Mouse (Mus musculus) layer of hippocampus, adult 8-10 months (tissue): ENCODE data around the gene Mad2l1bp. TPM values are rescaled to one million over a fixed set of nuclear protein-coding genes. Genes with fewer than 3 reads are reported as not detected.

ENCODE experiments used
- DNase-seq, 2 experiments: peaks; one replicate each; pipeline ENCODE4 v3.0.0; 2022; ENCODE audit warnings: low spot score in 2 of 2
- total RNA-seq, 4 experiments: library from RNA; stranded (reverse); gene quantifications; 2 replicates each; pipeline ENCODE4 v1.2.4; 2022

Mad2l1bp gene
- total RNA-seq, 4 experiments from 2014 or later, result 10.0 to 12.4 (median 10.3) TPM

DNA sequence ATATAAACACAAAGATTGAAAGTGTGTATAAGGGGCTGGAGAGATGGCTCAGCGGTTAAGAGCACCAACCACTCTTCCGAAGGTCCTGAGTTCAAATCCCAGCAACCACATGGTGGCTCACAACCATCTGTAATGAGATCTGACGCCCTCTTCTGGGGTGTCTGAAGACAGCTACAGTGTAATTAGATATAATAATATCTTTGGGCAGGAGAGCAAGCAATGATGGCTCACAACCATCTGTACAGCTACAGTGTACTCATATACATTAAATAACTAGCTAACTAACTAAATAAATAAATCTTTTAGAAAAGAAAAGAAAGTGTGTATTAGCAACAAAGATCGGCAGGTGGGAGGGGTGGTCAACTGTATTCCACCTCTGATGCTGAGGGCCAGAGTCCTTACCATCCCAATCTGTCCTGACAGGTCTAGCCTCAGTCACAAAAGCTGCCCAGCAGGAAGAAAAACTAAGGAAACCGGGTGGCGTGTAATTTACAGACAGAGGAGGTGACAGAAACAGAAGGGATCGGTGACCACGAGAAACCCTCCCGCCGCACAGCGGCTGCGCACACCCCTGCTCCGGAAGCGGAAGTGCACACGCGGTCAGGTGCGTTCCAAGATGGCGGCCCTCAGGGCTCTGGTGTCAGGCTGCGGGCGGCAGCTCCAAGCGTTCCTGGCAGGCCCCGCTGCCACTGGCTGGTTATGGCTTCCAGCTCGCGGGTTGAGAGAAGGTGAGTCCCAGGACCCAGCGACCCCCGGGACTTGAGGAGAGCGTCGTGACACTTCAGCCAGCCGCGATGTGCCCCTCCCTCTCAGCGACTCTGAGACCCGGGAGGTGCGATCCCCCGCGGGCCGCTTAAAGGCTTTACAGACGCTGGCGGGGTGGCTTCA, 42.7 kb downstream of the Mad2l1bp start, which contains the start of gene Mrps18a:
Gene Mrps18a (plus strand): TSS at position 585 of the 888 bp plus-strand sequence.
- DNase-seq, result peak; percentile 78 to 82

DNA sequence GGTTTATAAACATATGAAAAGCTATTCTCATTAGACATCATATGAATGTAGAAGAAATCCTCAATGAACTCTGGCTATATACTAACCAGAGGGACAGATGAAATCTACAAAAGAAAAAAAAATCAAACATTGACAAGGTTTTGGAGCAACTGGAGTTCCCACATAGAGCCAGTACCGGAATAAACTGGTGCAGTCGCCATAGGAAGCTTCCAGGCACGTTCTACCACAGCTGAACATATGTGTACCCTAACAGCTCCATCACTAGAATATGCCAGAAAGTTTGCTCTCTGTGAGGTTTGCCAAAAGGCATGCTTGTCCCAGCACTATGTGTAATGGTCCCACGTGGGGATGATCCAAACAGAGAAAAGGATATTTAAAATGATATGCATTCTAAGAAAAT, 45.1 kb downstream of the Mad2l1bp start:
- no peak for DNase-seq

DNA sequence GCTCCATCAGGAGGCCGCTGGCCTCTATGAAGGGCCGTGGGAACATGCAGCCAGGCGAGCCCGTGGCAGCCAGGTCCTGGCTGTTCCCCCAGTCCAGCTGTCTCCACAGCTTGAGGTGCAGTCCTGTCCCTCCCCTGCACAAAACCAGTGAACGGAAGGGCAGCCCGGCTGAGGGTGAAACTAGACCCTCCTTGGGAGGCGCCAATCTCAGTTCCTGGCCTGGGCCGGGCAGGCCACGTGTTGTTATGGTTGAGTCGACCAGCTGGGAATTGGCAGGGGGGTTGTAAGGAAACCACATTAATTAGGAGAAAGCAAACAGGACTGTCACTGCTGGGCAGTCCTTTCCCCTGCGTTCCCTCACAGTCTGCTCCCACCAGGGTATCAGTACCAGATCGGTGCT, 48.9 kb downstream of the Mad2l1bp start:
- no peak for DNase-seq

DNA sequence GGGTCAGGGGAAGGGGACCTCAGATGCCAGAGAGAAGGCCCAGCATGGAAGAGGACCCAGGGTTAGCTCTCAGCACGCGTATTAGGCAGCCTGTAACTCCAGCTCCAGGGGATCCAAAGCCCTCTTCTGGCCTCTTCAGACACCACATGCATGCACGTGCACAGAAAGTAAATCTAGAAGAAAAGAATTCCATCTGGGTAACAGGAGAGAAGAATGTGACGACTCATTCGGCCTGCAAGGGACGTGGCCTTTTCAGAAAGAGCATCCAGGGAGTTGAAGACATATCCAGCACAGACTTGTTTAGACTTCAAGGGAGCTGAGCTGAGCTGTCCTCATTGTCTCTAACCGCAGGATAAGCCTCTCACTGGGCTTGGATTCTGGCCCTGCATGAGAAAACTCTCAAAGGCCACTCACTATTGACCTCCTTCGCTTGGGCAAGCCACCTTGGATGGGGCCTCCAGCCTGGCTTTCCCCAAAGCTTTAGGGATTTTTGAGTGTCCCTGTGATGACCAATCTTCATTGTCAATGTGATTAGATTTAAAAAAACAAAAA, 50.7 kb downstream of the Mad2l1bp start:
- no peak for DNase-seq

DNA sequence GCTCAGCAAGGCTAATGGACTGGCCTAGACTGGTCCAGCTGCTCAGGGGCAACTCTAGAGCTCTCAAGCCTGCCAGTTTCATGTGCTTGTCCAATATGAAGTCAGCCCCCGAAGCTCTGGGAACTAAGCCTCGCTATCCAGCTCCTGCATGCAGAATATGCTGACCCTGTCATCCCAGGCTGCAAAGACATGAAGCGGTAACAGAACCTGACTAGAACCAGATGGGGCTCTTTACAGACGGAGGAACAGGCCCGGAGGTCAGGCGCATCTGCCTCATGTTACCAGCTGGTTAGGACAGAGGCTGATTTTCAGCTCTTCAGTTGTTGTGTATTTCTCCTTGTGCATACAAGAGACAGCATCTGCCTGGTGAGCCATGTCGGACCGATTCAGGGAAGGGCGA, 51.4 kb downstream of the Mad2l1bp start:
- DNase-seq, result no peak

DNA sequence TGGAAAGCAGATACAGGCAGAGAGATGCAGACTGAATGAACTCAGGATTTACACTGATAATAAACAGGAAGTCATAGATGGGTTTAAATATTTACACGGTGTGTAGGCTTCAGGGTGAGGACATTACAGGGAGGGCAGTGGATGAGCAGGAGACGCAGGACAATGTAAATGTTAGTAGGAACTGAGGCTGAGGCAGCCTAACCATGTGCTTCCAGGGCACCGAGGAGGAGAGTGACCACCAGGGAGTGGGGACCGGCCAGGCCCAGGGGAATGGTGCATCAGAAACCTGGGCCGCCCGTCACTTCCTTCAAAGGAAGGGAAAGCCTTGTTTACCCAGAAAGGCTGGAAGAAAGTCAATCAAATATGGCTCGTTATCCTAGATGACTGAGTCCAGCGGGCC, 54.8 kb downstream of the Mad2l1bp start:
- DNase-seq, result no peak

Other genes with a start within 250 kb of the Mad2l1bp start
- 100 to 1,000 TPM in 1 of 4 experiments, 10 to 100 TPM in 3; 63.6 to 104 (median 78.2) TPM for gene Vegfa, start 121.2 kb downstream of the Mad2l1bp start, total RNA-seq
- 10 to 100 TPM; 87.2 to 94.3 (median 90.5) TPM for gene Mrps18a, start 42.6 kb downstream of the Mad2l1bp start, total RNA-seq
- 10 to 100 TPM; 24.8 to 32.8 (median 28.2) TPM for gene Rsph9, start 9.3 kb downstream of the Mad2l1bp start, total RNA-seq
- 100 to 1,000 TPM; 114 to 165 (median 136) TPM for gene Gtpbp2, start 7.5 kb upstream of the Mad2l1bp start, total RNA-seq
- gene Polh, start 49.1 kb upstream of the Mad2l1bp start, total RNA-seq, result 1 to 10 TPM; 6.6 to 7.7 (median 6.9) TPM
- gene Xpo5, start 49.2 kb upstream of the Mad2l1bp start, total RNA-seq, result 10 to 100 TPM; 39.5 to 54.2 (median 46.8) TPM
- 10 to 100 TPM; 35.5 to 42.5 (median 39.4) TPM for gene Polr1c, start 94.5 kb upstream of the Mad2l1bp start, total RNA-seq
- 10 to 100 TPM; 78.5 to 96.9 (median 84.1) TPM for gene Yipf3, start 94.5 kb upstream of the Mad2l1bp start, total RNA-seq
- gene Lrrc73, start 100.0 kb upstream of the Mad2l1bp start, total RNA-seq, result 10 to 100 TPM; 55.1 to 62.2 (median 58.1) TPM
- gene Tjap1, start 129.5 kb upstream of the Mad2l1bp start, total RNA-seq, result 10 to 100 TPM; 38.3 to 60.4 (median 48.0) TPM
- gene Dlk2, start 143.9 kb upstream of the Mad2l1bp start, total RNA-seq, result 10 to 100 TPM; 41.3 to 51.6 (median 41.8) TPM
- gene Abcc10, start 174.8 kb upstream of the Mad2l1bp start, total RNA-seq, result 10 to 100 TPM in 2 of 4 experiments, 1 to 10 TPM in 2; 9.8 to 12.0 (median 10.0) TPM
- gene Zfp318, start 230.2 kb upstream of the Mad2l1bp start, total RNA-seq, result 10 to 100 TPM; 58.6 to 65.2 (median 62.2) TPM